Mouse (Mus musculus) gastrocnemius, postnatal 25 days (tissue): ENCODE data around the gene Fbxo30. TPM values are rescaled to one million over a fixed set of nuclear protein-coding genes. Genes with fewer than 3 reads are reported as not detected.

Experiments used
- DNase-seq: peaks from one replicate; pipeline ENCODE4 v3.0.0; 2022
- total RNA-seq, 2 experiments: library from RNA; stranded (reverse); gene quantifications; 1 replicate in 1 of 2; 2 replicates in 1 of 2; pipeline ENCODE4 v1.2.3; 2021

Gene Fbxo30
- total RNA-seq, 2 experiments from 2014 or later = 12.8 to 16.1 TPM

DNA sequence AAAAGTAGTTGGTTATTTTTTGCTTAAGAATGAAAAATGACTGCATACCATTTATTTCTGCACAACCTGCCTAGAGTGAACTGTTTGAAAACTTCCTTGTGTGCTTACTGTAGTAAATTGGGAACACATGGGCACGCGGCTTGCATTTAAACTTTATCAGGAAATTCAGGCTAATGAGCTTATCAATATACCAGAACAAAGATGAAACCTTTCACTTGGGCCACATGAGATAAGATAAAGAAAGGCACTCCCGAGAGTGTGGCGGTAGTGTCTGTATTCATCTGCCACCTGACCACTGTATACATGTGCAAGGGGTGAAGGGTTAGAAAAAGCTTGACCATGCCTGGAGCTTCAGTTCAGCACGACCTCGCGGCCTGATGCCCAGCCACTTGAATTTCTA, 41.2 kb downstream of the Fbxo30 start:
- no peak for DNase-seq

DNA sequence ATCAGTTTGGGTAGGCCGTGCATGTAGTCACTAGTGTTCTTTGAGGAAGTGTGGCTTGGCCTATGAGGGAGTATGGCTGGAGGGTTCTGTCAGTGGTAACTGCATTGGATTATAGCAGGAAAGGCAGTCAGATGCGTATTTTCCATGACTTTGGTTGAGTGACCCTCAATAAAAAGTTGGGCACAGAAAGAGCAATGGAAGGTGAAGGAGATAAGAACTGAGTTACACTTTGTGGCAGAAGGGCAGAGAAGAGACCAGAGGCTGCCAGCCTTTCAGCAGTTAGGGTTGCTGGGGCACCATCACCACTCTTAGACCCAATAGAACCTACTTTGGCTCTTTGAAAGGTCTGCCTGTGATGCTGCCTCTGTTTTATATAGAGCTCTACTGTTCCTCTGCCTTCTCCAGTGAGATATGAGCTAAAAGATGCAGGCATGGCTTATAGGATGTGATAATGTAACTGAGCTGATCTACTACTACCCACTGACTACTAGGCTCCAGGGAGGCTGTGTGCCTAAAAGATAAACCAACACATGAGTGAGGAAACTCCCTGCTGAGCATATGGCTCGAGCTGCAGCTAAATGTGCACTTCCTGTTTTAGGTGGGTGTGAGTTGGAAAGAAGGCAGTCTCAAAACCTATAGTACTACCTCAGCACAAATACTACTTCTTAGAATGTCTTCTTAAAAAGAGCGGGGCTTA, 42.2 kb downstream of the Fbxo30 start:
- no peak for DNase-seq

DNA sequence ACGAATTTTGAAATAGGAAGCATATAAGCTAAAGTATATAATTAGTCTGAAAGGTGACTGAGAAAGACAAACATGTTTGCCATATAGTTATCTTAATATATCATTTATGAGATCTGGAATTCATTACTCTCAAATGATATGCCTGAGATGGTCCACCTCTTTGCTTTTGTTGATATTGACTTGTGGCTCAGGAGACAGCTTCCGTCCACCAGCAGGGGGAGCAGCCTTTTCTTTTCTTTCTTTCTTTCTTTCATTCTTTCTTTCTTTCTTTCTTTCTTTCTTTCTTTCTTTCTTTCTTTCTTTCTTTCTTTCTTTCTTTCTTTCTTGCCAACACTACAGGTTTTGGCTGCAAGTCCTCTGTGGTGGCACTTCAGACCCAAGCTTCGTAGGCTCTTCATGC, 45.4 kb downstream of the Fbxo30 start:
- no peak for DNase-seq

DNA sequence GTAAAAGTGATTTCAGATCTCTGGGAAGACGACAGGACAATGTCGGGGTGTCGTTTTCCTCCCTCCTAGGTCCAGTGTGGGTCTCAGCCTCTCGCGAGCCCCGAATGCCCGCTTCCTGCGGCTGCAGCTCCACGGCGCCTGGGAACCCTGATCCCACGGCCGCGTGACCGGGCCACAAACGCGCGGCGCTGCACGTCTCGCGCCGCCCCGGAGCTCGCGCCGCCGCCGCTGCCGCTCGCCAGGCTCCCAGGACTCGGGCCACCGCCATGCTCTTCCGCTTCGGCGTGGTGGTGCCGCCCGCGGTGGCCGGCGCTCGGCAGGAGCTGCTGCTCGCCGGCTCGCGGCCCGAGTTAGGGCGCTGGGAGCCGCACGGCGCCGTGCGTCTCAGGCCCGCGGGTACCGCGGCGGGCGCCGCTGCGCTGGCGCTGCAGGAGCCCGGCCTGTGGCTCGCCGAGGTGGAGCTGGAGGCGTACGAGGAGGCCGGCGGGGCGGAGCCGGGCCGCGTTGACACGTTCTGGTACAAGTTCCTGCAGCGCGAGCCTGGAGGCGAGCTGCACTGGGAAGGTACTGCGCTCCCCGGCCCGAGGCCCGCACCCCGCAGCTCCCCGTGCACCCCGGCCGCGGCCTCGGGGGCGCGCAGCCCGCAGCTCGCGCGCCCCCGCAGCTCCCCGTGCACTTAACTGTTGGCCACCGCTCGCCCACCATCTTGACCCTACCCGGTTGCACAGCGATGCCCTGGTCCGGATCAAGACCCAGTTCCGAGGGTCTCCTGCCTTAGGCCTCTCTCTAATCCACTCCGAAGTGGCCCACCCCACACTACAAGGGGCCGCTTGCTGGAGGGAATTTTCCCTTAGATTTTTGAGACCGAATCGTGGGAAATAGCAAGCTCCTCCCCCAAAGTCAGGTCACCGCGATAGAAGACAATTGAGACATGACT, 62.3 kb downstream of the Fbxo30 start, which contains the start of gene Epm2a:
Epm2a (plus strand) TSS at position 200 of the 937 bp plus-strand sequence.
- peak; percentile 87 for DNase-seq

DNA sequence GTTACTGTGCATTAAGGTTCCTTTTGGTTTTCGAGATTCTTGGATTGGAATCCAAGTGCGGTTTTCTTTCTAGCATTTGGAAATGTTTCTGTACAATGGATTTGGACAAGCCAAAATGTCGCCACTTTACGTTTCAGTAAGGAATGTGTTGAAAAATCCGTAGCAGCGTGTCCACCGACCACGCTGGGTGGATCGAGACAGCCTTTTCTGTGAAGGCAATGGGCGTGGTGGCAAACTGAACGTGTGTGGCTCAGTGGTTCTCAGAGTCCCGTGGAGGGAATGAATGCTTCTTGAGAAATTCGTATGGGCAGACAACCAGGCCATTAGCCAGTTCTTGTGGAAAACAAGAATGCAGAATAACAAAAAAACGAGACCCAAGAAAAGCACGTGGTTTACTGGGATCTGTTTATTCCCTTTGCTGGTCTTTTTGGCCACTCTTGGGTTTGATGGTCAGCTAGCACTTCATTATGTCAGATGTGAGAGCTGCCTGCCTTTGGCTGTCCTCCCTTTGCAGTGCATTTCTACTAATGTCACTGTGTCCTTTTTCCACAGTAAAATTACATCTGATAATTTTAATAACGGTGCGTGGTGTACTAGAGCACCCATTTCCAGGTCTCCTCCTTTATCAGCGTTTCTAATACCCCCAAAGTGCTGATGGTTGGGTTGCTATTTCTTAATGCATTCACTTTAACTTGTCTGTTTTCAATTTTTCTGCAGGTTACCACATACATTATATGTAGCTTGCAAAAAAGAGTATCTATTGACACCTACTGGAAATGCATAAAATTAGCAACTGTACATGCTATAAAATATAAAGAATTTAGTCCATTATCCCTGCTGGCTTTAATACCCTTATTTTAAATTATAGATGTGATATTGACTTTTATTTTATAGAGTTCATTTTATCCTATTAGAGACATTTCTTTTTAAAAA, 63.7 kb downstream of the Fbxo30 start:
- no peak for DNase-seq

Other genes starting within 250 kb of the Fbxo30 start
- gene Grm1, start 199.0 kb upstream of the Fbxo30 start, total RNA-seq = under 1 TPM in 1 of 2 experiments, not detected in 1; 0.11 TPM
- gene Shprh, start 131.9 kb upstream of the Fbxo30 start, total RNA-seq = 1 to 10 TPM; 7.0 to 7.6 TPM
- 10 to 100 TPM; 58.6 to 69.4 TPM for gene Epm2a, start 62.1 kb downstream of the Fbxo30 start, total RNA-seq